In genomic region chr17:86768596-86768995, GRCm38 (mm10) we compare ENCODE assay signal across 22 mouse cellular contexts. TPM values are rescaled to one million over a fixed set of nuclear protein-coding genes. Genes with fewer than 3 reads are reported as not detected.
DNase-seq lines count a peak whose midpoint lies in the region; ATAC-seq and TF ChIP-seq lines count a peak whose summit lies in the region.
"Had no signal": no experiment of that assay in that cellular context is flagged by ENCODE, and none has a peak within 500 bp of the region (broad histone marks: within the 10 kb centered on the region; RNA-seq: fewer than 3 reads in every experiment).

No protein-coding gene starts in this region.

- no peak overlapping the region for H3K9ac ChIP-seq in heart, embryonic 15.5 days
- H3K9ac ChIP-seq in heart, postnatal 0 days (replicated peaks; ENCODE audit: low read depth, low read length): no peak overlapping the region
- no peak overlapping the region for H3K9ac ChIP-seq in hindbrain, embryonic 12.5 days
- H3K9ac ChIP-seq: embryonic facial prominence, embryonic 15.5 days; liver, embryonic 14.5 days; midbrain, embryonic 13.5 days; neural tube, embryonic 15.5 days had no signal

- H3K36me3 ChIP-seq in heart, embryonic 15.5 days: no peaks in the 10 kb centered on the region
- H3K36me3 ChIP-seq in heart, postnatal 0 days (replicated peaks; ENCODE audit: control insufficient read depth, insufficient read depth, low read length): no peaks in the 10 kb centered on the region
- H3K36me3 ChIP-seq in hindbrain, embryonic 12.5 days: no peaks in the 10 kb centered on the region
- H3K36me3 ChIP-seq: embryonic facial prominence, embryonic 15.5 days; forebrain, embryonic 10.5 days; hindbrain, embryonic 10.5 days; midbrain, embryonic 13.5 days; neural tube, embryonic 15.5 days had no signal

- ATAC-seq in heart, embryonic 15.5 days (replicated peaks; ENCODE audit: insufficient number of reproducible peaks, insufficient read depth, low FRiP score, low read depth): no peak
- no peak for ATAC-seq in heart, postnatal 0 days (ENCODE audit: insufficient read depth, low read depth)
- no peak for ATAC-seq in hindbrain, embryonic 12.5 days (ENCODE audit: low FRiP score)
- ATAC-seq: midbrain, embryonic 13.5 days had no signal

- no peak overlapping the region for H3K4me3 ChIP-seq in heart, embryonic 15.5 days
- no peak overlapping the region for H3K4me3 ChIP-seq in layer of hippocampus, adult 2 months
- H3K4me3 ChIP-seq in brown adipose tissue, adult 24 weeks (ENCODE audit: insufficient read depth, low read depth, low read length): no peak overlapping the region
- H3K4me3 ChIP-seq in heart, postnatal 0 days (ENCODE audit: low read depth, low read length): no peak overlapping the region
- H3K4me3 ChIP-seq in hindbrain, embryonic 12.5 days: no peak overlapping the region
- H3K4me3 ChIP-seq: embryonic facial prominence, embryonic 15.5 days; forebrain, embryonic 10.5 days; hindbrain, embryonic 10.5 days; midbrain, embryonic 13.5 days; myocyte; neural tube, embryonic 15.5 days had no signal

- peaks cover 29% of the 10 kb centered on the region for H3K4me1 ChIP-seq in heart, embryonic 15.5 days (replicated peaks)
- H3K4me1 ChIP-seq in brown adipose tissue, adult 24 weeks (ENCODE audit: control insufficient read depth, insufficient read depth, insufficient read length, low read length): peaks cover 81% of the 10 kb centered on the region
- peaks cover 31% of the 10 kb centered on the region for H3K4me1 ChIP-seq in heart, postnatal 0 days (ENCODE audit: control insufficient read depth, insufficient read depth)
- peaks cover 11% of the 10 kb centered on the region for H3K4me1 ChIP-seq in hindbrain, embryonic 12.5 days
- H3K4me1 ChIP-seq: midbrain, embryonic 13.5 days had no signal

- H3K4me2 ChIP-seq in heart, embryonic 15.5 days: no peak overlapping the region
- H3K4me2 ChIP-seq in heart, postnatal 0 days (ENCODE audit: low read depth, low read length): no peak overlapping the region
- no peak overlapping the region for H3K4me2 ChIP-seq in hindbrain, embryonic 12.5 days (replicated peaks)
- H3K4me2 ChIP-seq: embryonic facial prominence, embryonic 15.5 days; midbrain, embryonic 13.5 days; neural tube, embryonic 15.5 days had no signal

- no peak for DNase-seq in heart, adult 8-10 months (ENCODE audit: low spot score)
- DNase-seq in layer of hippocampus, adult 2 months (ENCODE audit: low spot score in 2 of 2): no peak
- no peak for DNase-seq in layer of hippocampus, postnatal 25 days (ENCODE audit: extremely low spot score in 1 of 2, low spot score in 1 of 2)
- DNase-seq in heart, postnatal 0 days (ENCODE audit: low spot score): no peak
- DNase-seq: adrenal gland, postnatal 36 days; cerebellum, adult 9-11 months; embryo, embryonic 11 days; gastrocnemius, postnatal 25 days; layer of hippocampus, postnatal 36 days; left cerebral cortex, postnatal 4 days; thymus, postnatal 36 days had no signal

- WGBS in heart, embryonic 15.5 days: 84% methylated on average over 7 of the region's 7 CpGs
- 69% methylated on average over 7 of the region's 7 CpGs for WGBS in heart, postnatal 0 days
- 83% methylated on average over 7 of the region's 7 CpGs for WGBS in hindbrain, embryonic 12.5 days

- no peaks in the 10 kb centered on the region for H3K27me3 ChIP-seq in heart, embryonic 15.5 days
- no peaks in the 10 kb centered on the region for H3K27me3 ChIP-seq in heart, postnatal 0 days (ENCODE audit: control insufficient read depth, insufficient read depth, low read length)
- H3K27me3 ChIP-seq in hindbrain, embryonic 12.5 days: no peaks in the 10 kb centered on the region
- H3K27me3 ChIP-seq: embryonic facial prominence, embryonic 15.5 days; midbrain, embryonic 13.5 days; neural tube, embryonic 15.5 days had no signal

- H3K27ac ChIP-seq in heart, embryonic 15.5 days: peak overlapping the region; percentile 63
- peak overlapping the region; percentile 77 for H3K27ac ChIP-seq in layer of hippocampus, adult 2 months
- peak overlapping the region; percentile 79 for H3K27ac ChIP-seq in brown adipose tissue, adult 24 weeks (replicated peaks; ENCODE audit: low read depth, low read length)
- H3K27ac ChIP-seq in heart, postnatal 0 days (ENCODE audit: low read depth): peak overlapping the region; percentile 80
- H3K27ac ChIP-seq in hindbrain, embryonic 12.5 days: no peak overlapping the region
- H3K27ac ChIP-seq: forebrain, embryonic 10.5 days; liver, embryonic 14.5 days; midbrain, embryonic 13.5 days; neural tube, embryonic 15.5 days had no signal

- TF ChIP-seq CTCF in layer of hippocampus, adult 2 months (conservative IDR thresholded peaks at IDR 0.05): no peak
- TF ChIP-seq CTCF in heart, postnatal 0 days (IDR thresholded peaks at IDR 0.05; ENCODE audit: low read depth): no peak

- no peaks in the 10 kb centered on the region for H3K9me3 ChIP-seq in heart, embryonic 15.5 days (replicated peaks)
- no peaks in the 10 kb centered on the region for H3K9me3 ChIP-seq in heart, postnatal 0 days (replicated peaks; ENCODE audit: control insufficient read depth, low read length)
- H3K9me3 ChIP-seq in hindbrain, embryonic 12.5 days (replicated peaks): no peaks in the 10 kb centered on the region
- H3K9me3 ChIP-seq: embryonic facial prominence, embryonic 15.5 days; forebrain, embryonic 10.5 days; hindbrain, embryonic 10.5 days; midbrain, embryonic 13.5 days; neural tube, embryonic 15.5 days had no signal

- no peak for TF ChIP-seq EP300 in heart, postnatal 0 days (IDR thresholded peaks at IDR 0.05; ENCODE audit: low read depth)

RNA-seq across cellular contexts. Expression of gene Epas1, which starts 15.1 kb away (rescaled TPM):
- polyA plus RNA-seq in heart, embryonic 15.5 days (2015; fragmentation: Nextera tagmentation; extraction: Ambion mirVana): 7.1 and 8.0 TPM in 2 replicates
- 100 to 1,000 TPM; 241 to 287 (median 262) TPM for total RNA-seq in heart, adult 8-10 months (2022)
- 10 to 100 TPM; 98.7 to 99.2 TPM for total RNA-seq in layer of hippocampus, adult 2 months (2021)
- total RNA-seq in layer of hippocampus, postnatal 25 days (2021): 10 to 100 TPM; 75.1 to 99.4 TPM
- 196 and 238 TPM in 2 replicates for polyA plus RNA-seq in brown adipose tissue, adult 24 weeks (2012; ENCODE audit: insufficient read depth, insufficient read length, missing spikeins)
- total RNA-seq in heart, postnatal 0 days (2014; rRNA removed; ENCODE audit: low replicate concordance): 28.7 and 38.3 TPM in 2 replicates
- polyA plus RNA-seq in heart, postnatal 0 days (2015; fragmentation: Nextera tagmentation; extraction: Ambion mirVana): 9.1 and 9.2 TPM in 2 replicates
- polyA plus RNA-seq in hindbrain, embryonic 12.5 days (2016; fragmentation: Nextera tagmentation; extraction: Ambion mirVana): 4.0 and 4.4 TPM in 2 replicates
- total RNA-seq: megakaryocyte progenitor cell, adult 5-6 weeks had no signal
